Mouse (Mus musculus) E14TG2a.4 (cell line): Measurements from ENCODE around the gene Cct4.

ENCODE experiments used
- CTCF ChIP-seq: conservative IDR thresholded peaks from 2 replicates; pipeline ENCODE4 v1.5.1; 2014; ENCODE audit warnings: low read length
- NANOG ChIP-seq: IDR thresholded peaks from 2 replicates; pipeline ENCODE4 v1.6.1; 2014; ENCODE audit warnings: borderline replicate concordance, low read length, mixed read lengths
- POU5F1 ChIP-seq: IDR thresholded peaks from 2 replicates; pipeline ENCODE4 v1.6.1; 2014; ENCODE audit warnings: low read length, borderline replicate concordance

- TF ChIP-seq CTCF = no peak
- no peak for TF ChIP-seq NANOG
- no peak for TF ChIP-seq POU5F1
These were observed 4.8 kb upstream of the Cct4 start for GRCm38 (mm10) chr11:22985510-22985909.
